Mouse (Mus musculus) limb, embryonic 15.5 days (tissue): ENCODE measurements around the gene Trmt112. TPM values are rescaled to one million over a fixed set of nuclear protein-coding genes. Genes with fewer than 3 reads are reported as not detected.

Source experiments
- ATAC-seq: fragments of 200-750 bp; cut with Nextera tagmentation; 2 replicates; pipeline ENCODE4 v1.8.0; 2017; ENCODE audit warnings: low read depth, moderate TSS enrichment; ENCODE audit not compliant: insufficient number of reproducible peaks, low FRiP score, low TSS enrichment
- H3K27ac ChIP-seq: fragments of 300-500 bp; sonication (generic); 2 replicates; pipeline ENCODE4 v1.5.1; 2015; ENCODE audit warnings: moderate library complexity, mild to moderate bottlenecking, inconsistent platforms
- H3K27me3 ChIP-seq: fragments of 300-500 bp; sonication (generic); 2 replicates; pipeline ENCODE4 v1.6.1; 2015; ENCODE audit warnings: inconsistent platforms
- H3K36me3 ChIP-seq: fragments of 300-500 bp; sonication (generic); 2 replicates; pipeline ENCODE4 v1.6.1; 2015; ENCODE audit warnings: inconsistent platforms
- H3K4me1 ChIP-seq: fragments of 300-500 bp; sonication (generic); 2 replicates; pipeline ENCODE4 v1.6.1; 2015; ENCODE audit warnings: inconsistent platforms
- H3K4me2 ChIP-seq: fragments of 300-500 bp; sonication (generic); 2 replicates; pipeline ENCODE4 v1.6.1; 2015; ENCODE audit warnings: mild to moderate bottlenecking, inconsistent platforms
- H3K4me3 ChIP-seq: fragments of 300-500 bp; sonication (generic); 2 replicates; pipeline ENCODE4 v1.5.1; 2015; ENCODE audit warnings: mild to moderate bottlenecking, inconsistent platforms
- H3K9ac ChIP-seq: fragments of 300-500 bp; sonication (generic); 2 replicates; pipeline ENCODE4 v1.6.1; 2015; ENCODE audit warnings: inconsistent platforms
- H3K9me3 ChIP-seq: fragments of 300-500 bp; sonication (generic); 2 replicates; pipeline ENCODE4 v1.6.1; 2016; ENCODE audit warnings: inconsistent platforms
- WGBS: fragments of 180-500 bp; shearing (Covaris S2); methylation state at CpG from one replicate; pipeline ENCODE4 v1.1.7; 2015; 5-methylcytosine and 5-hydroxymethylcytosine counted together
- polyA plus RNA-seq: library from polyadenylated mRNA; unstranded; fragments of >200 nt; fragmentation: Nextera tagmentation; extraction: Ambion mirVana; gene quantifications from 2 replicates; pipeline ENCODE4 v1.2.1, GENCODE M21; 2015

Trmt112 gene
- polyA plus RNA-seq, 1 experiment from 2014 or later: 138 TPM

GRCm38 (mm10) chr19:6932018-6932417 lies 22.5 kb downstream of the Trmt112 start:
- Histone ChIP-seq H3K4me3 (no peak overlapping the region), H3K4me1 (peaks cover 20% of the 10 kb centered on the region), H3K27ac (no peak overlapping the region), H3K27me3 (peaks cover 90% of the 10 kb centered on the region), H3K9me3 (no peaks in the 10 kb centered on the region), H3K36me3 (no peaks in the 10 kb centered on the region), H3K9ac (no peak overlapping the region), H3K4me2 (no peak overlapping the region)
- ATAC-seq: no peak
- 52% methylated on average over 1 of the region's 1 CpGs for WGBS

- H3K4me3 ChIP-seq: peak overlapping the region; percentile 45
- H3K36me3 ChIP-seq: no peaks in the 10 kb centered on the region
- peaks cover 79% of the 10 kb centered on the region for H3K27me3 ChIP-seq
- 27% methylated on average over 4 of the region's 4 CpGs for WGBS
- no peak for ATAC-seq
- no peaks in the 10 kb centered on the region for H3K9me3 ChIP-seq
- H3K9ac ChIP-seq: no peak overlapping the region
- 0 out of 2 replicates have a peak overlapping the region, but pooled peaks have one; percentile 90 for H3K4me2 ChIP-seq
- H3K4me1 ChIP-seq: peaks cover 17% of the 10 kb centered on the region
- H3K27ac ChIP-seq: no peak overlapping the region
Observed at GRCm38 (mm10) chr19:6933102-6933435, 23.6 kb downstream of the Trmt112 start.

- WGBS: 4% methylated on average over 58 of the region's 58 CpGs
Observed at GRCm38 (mm10) chr19:6933436-6934194, 24.1 kb downstream of the Trmt112 start.

GRCm38 (mm10) chr19:6934195-6934977 lies 24.9 kb downstream of the Trmt112 start, which contains the start of gene Kcnk4:
Kcnk4 (minus strand) TSS chr19:6934515.
- Histone ChIP-seq H3K9me3 (no peaks in the 10 kb centered on the region), H3K27ac (no peak within 1 kb of the TSS), H3K4me1 (peaks cover 16% of the 10 kb centered on the region), H3K36me3 (no peaks in the 10 kb centered on the region), H3K9ac (peak within 1 kb of the TSS; percentile 42), H3K27me3 (peaks cover 67% of the 10 kb centered on the region), H3K4me3 (peak within 1 kb of the TSS; percentile 45), H3K4me2 (peak within 1 kb of the TSS; percentile 90)
- ATAC-seq: no peak
- WGBS: 9% methylated on average over 23 of the region's 23 CpGs

More at GRCm38 (mm10) chr19:6933436-6934194, 24.1 kb downstream of the Trmt112 start:
- Histone ChIP-seq H3K9me3 (no peaks in the 10 kb centered on the region), H3K36me3 (no peaks in the 10 kb centered on the region), H3K27ac (no peak overlapping the region), H3K4me1 (peaks cover 16% of the 10 kb centered on the region), H3K4me2 (peak overlapping the region; percentile 90), H3K4me3 (peak overlapping the region; percentile 45), H3K27me3 (peaks cover 74% of the 10 kb centered on the region), H3K9ac (peak overlapping the region; percentile 42)
- peak; percentile 62; the same call in 1 of the 2 replicates for ATAC-seq

- Histone ChIP-seq H3K27me3 (peaks cover 52% of the 10 kb centered on the region), H3K36me3 (no peaks in the 10 kb centered on the region), H3K9ac (no peak overlapping the region), H3K4me1 (peaks cover 29% of the 10 kb centered on the region), H3K9me3 (no peaks in the 10 kb centered on the region), H3K4me2 (no peak overlapping the region), H3K4me3 (no peak overlapping the region), H3K27ac (no peak overlapping the region)
- no peak for ATAC-seq
- 24% methylated on average over 3 of the region's 3 CpGs for WGBS
Observed at GRCm38 (mm10) chr19:6936299-6936698, 26.8 kb downstream of the Trmt112 start.

GRCm38 (mm10) chr19:6937541-6938465 lies 28.3 kb downstream of the Trmt112 start:
- no peak overlapping the region for H3K9ac ChIP-seq
- ATAC-seq: no peak
- no peaks in the 10 kb centered on the region for H3K9me3 ChIP-seq
- no peaks in the 10 kb centered on the region for H3K36me3 ChIP-seq
- H3K4me3 ChIP-seq: no peak overlapping the region
- no peak overlapping the region for H3K27ac ChIP-seq
- no peak overlapping the region for H3K4me2 ChIP-seq
- peaks cover 36% of the 10 kb centered on the region for H3K27me3 ChIP-seq
- H3K4me1 ChIP-seq: peaks cover 32% of the 10 kb centered on the region
- 79% methylated on average over 16 of the region's 16 CpGs for WGBS

GRCm38 (mm10) chr19:6939106-6940002 lies 29.9 kb downstream of the Trmt112 start:
- Histone ChIP-seq H3K4me3 (no peak overlapping the region), H3K27ac (no peak overlapping the region), H3K4me2 (no peak overlapping the region), H3K36me3 (no peaks in the 10 kb centered on the region), H3K27me3 (peaks cover 21% of the 10 kb centered on the region), H3K9me3 (no peaks in the 10 kb centered on the region), H3K9ac (no peak overlapping the region), H3K4me1 (peaks cover 27% of the 10 kb centered on the region)
- 89% methylated on average over 20 of the region's 20 CpGs for WGBS
- ATAC-seq: no peak

- WGBS: 21% methylated on average over 28 of the region's 29 CpGs
- ATAC-seq: no peak
- Histone ChIP-seq H3K9me3 (no peaks in the 10 kb centered on the region), H3K4me2 (peak overlapping the region; percentile 96), H3K36me3 (peaks cover 5% of the 10 kb centered on the region; the same call in 1 of the 2 replicates), H3K4me1 (peaks cover 26% of the 10 kb centered on the region), H3K9ac (peak overlapping the region; percentile 97), H3K4me3 (peak overlapping the region; percentile 91), H3K27me3 (peaks cover 8% of the 10 kb centered on the region), H3K27ac (peak overlapping the region; percentile 59; the same call in 1 of the 2 replicates)
Observed at GRCm38 (mm10) chr19:6940396-6941351, 31.2 kb downstream of the Trmt112 start.

GRCm38 (mm10) chr19:6941372-6942248 lies 32.1 kb downstream of the Trmt112 start, which contains the start of gene Bad:
Bad (plus strand) TSS chr19:6941861.
- Histone ChIP-seq H3K4me2 (peak within 1 kb of the TSS; percentile 96), H3K4me3 (peak within 1 kb of the TSS; percentile 91), H3K36me3 (peaks cover 12% of the 10 kb centered on the region; the same call in 1 of the 2 replicates), H3K4me1 (peaks cover 26% of the 10 kb centered on the region), H3K9me3 (no peaks in the 10 kb centered on the region), H3K27ac (peak within 1 kb of the TSS; percentile 97), H3K9ac (peak within 1 kb of the TSS; percentile 97), H3K27me3 (no peaks in the 10 kb centered on the region)
- under 1% methylated on average over 82 of the region's 83 CpGs for WGBS
- peak; percentile 77 for ATAC-seq
